In the genomic region with DNA sequence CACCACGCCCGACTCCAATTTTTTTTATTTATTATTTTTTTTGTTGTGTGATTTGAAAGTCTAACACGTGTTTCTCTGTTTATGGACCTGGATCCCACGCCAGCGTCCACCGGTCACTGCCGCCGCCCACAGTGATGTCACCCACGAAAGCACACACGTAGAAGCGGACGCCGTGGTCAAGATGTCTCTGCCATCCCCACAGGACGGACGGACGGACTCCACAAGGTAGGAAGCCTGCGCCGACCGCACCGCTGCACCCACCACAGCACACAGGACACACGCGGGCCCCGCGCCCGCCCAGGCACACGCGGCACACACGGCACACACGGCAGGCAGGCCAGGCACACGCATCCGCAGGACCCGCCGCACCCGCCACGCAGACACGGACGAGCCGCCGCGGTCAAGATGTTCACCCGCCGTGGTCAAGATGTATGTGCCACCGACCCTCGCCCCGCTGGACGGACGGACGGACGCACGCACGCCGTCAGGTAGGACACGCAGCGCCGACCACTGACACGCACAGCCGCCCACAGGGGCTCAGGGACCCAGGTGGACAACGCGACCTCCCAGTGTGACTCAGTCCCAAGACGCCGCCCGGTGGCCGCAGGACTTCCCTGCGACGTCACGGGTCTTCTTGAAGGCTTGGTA, we compare ENCODE assay signal across 8 mouse cellular contexts. TPM values are rescaled to one million over a fixed set of nuclear protein-coding genes. Genes with fewer than 3 reads are reported as not detected.
DNase-seq lines count a peak whose midpoint lies in the region; ATAC-seq and TF ChIP-seq lines count a peak whose summit lies in the region.
"Not testable (repeated sequence)": the region's sequence is repeated elsewhere in the genome, so short reads cannot be mapped to it uniquely, and the experiment has no call there.

No protein-coding gene starts in this region.

- not testable (repeated sequence) for H3K27me3 ChIP-seq in embryonic facial prominence, embryonic 13.5 days; intestine, postnatal 0 days (replicated peaks; ENCODE audit: control insufficient read depth, insufficient read depth, low read length); midbrain, embryonic 16.5 days (ENCODE audit: control insufficient read depth, insufficient read depth, low read depth, low read length); stomach, embryonic 15.5 days (replicated peaks)

- not testable (repeated sequence) for H3K4me2 ChIP-seq in embryonic facial prominence, embryonic 13.5 days; intestine, postnatal 0 days (replicated peaks; ENCODE audit: low read depth); midbrain, embryonic 16.5 days (ENCODE audit: low read length); stomach, embryonic 15.5 days

- not testable (repeated sequence) for H3K9ac ChIP-seq in embryonic facial prominence, embryonic 13.5 days; intestine, postnatal 0 days (ENCODE audit: low read depth, low read length); midbrain, embryonic 16.5 days (ENCODE audit: low read depth, low read length); stomach, embryonic 15.5 days

- ATAC-seq in embryonic facial prominence, embryonic 13.5 days (ENCODE audit: insufficient number of reproducible peaks, insufficient read depth, low FRiP score, low TSS enrichment, low read depth): peak; percentile 91
- peak; percentile 73 for ATAC-seq in intestine, postnatal 0 days
- peak; percentile 88 for ATAC-seq in midbrain, embryonic 16.5 days
- ATAC-seq in stomach, embryonic 15.5 days (ENCODE audit: insufficient read depth, low FRiP score, low read depth): peak; percentile 80

- H3K36me3 ChIP-seq in embryonic facial prominence, embryonic 13.5 days: peaks cover 46% of the 10 kb centered on the region
- peaks cover 16% of the 10 kb centered on the region; the same call in 1 of the 2 replicates for H3K36me3 ChIP-seq in intestine, postnatal 0 days (ENCODE audit: control insufficient read depth, insufficient read depth)
- H3K36me3 ChIP-seq in midbrain, embryonic 16.5 days (ENCODE audit: control insufficient read depth, insufficient read depth, low read length): peaks cover 15% of the 10 kb centered on the region
- peaks cover 24% of the 10 kb centered on the region for H3K36me3 ChIP-seq in stomach, embryonic 15.5 days

- peaks cover 35% of the 10 kb centered on the region for H3K9me3 ChIP-seq in embryonic facial prominence, embryonic 13.5 days
- peaks cover 17% of the 10 kb centered on the region; the same call in 1 of the 2 replicates for H3K9me3 ChIP-seq in intestine, postnatal 0 days (ENCODE audit: control insufficient read depth)
- H3K9me3 ChIP-seq in midbrain, embryonic 16.5 days (replicated peaks; ENCODE audit: control insufficient read depth, low read length, poor library complexity, severe bottlenecking): peaks cover 14% of the 10 kb centered on the region
- H3K9me3 ChIP-seq in stomach, embryonic 15.5 days: not testable (repeated sequence)

- not testable (repeated sequence) for H3K4me3 ChIP-seq in embryonic facial prominence, embryonic 13.5 days; intestine, postnatal 0 days (ENCODE audit: low read depth, low read length); midbrain, embryonic 16.5 days (ENCODE audit: low read depth, low read length); stomach, embryonic 15.5 days (replicated peaks)

- DNase-seq in 3T3-L1 (ENCODE audit: low read depth, low spot score) (peak; percentile 62), liver (peak; percentile 49)
- peak; percentile 65 for DNase-seq in adrenal gland, postnatal 10 days
- DNase-seq in heart, adult 11 months: peak; percentile 99

- peak; percentile 40 for TF ChIP-seq CTCF in intestine, postnatal 0 days (IDR thresholded peaks at IDR 0.05; ENCODE audit: low read depth)

- not testable (repeated sequence) for H3K27ac ChIP-seq in embryonic facial prominence, embryonic 13.5 days; midbrain, embryonic 16.5 days (ENCODE audit: low read length); stomach, embryonic 15.5 days
- H3K27ac ChIP-seq in intestine, postnatal 0 days (ENCODE audit: low read depth, low read length): peak overlapping the region; percentile 63; the same call in 1 of the 2 replicates

- WGBS in embryonic facial prominence, embryonic 13.5 days: 86% methylated on average over 66 of the region's 66 CpGs
- WGBS in intestine, postnatal 0 days: 87% methylated on average over 66 of the region's 66 CpGs
- 86% methylated on average over 66 of the region's 66 CpGs for WGBS in midbrain, embryonic 16.5 days
- 84% methylated on average over 66 of the region's 66 CpGs for WGBS in stomach, embryonic 15.5 days

- H3K4me1 ChIP-seq in embryonic facial prominence, embryonic 13.5 days; intestine, postnatal 0 days (replicated peaks; ENCODE audit: control insufficient read depth, insufficient read depth, low read length); midbrain, embryonic 16.5 days (ENCODE audit: control insufficient read depth, insufficient read depth, low read length); stomach, embryonic 15.5 days: not testable (repeated sequence)

RNA-seq across cellular contexts. Expression of a gene that starts 9.2 kb away (rescaled TPM):
- total RNA-seq in adrenal gland, postnatal 10 days (2021): 100 to 1,000 TPM; 102 to 237 TPM
- polyA plus RNA-seq in embryonic facial prominence, embryonic 13.5 days (2015; fragmentation: Nextera tagmentation; extraction: Ambion mirVana): 188 and 256 TPM in 2 replicates
- polyA plus RNA-seq in intestine, postnatal 0 days (2015; fragmentation: Nextera tagmentation; extraction: Ambion mirVana): 46.8 and 66.4 TPM in 2 replicates
- 124 and 217 TPM in 2 replicates for polyA plus RNA-seq in midbrain, embryonic 16.5 days (2015; fragmentation: Nextera tagmentation; extraction: Ambion mirVana)
- polyA plus RNA-seq in stomach, embryonic 15.5 days (2015; fragmentation: Nextera tagmentation; extraction: Ambion mirVana): 273 and 307 TPM in 2 replicates

Comparison
In these comparisons a context has a peak if more than half of its experiments do, and no peak if none do; other contexts are left out.
1. DNase-seq: peak in every context shown above with its lines; median percentile 99 in heart, adult 11 months; 65 in adrenal gland, postnatal 10 days; 62 in 3T3-L1; 49 in liver.